Mouse (Mus musculus): Measurements from ENCODE around the gene Irgm2. TPM values are rescaled to one million over a fixed set of nuclear protein-coding genes. Genes with fewer than 3 reads are reported as not detected.

Gene Irgm2
- polyA plus RNA-seq, 1 experiment: 1.2 TPM

DNA sequence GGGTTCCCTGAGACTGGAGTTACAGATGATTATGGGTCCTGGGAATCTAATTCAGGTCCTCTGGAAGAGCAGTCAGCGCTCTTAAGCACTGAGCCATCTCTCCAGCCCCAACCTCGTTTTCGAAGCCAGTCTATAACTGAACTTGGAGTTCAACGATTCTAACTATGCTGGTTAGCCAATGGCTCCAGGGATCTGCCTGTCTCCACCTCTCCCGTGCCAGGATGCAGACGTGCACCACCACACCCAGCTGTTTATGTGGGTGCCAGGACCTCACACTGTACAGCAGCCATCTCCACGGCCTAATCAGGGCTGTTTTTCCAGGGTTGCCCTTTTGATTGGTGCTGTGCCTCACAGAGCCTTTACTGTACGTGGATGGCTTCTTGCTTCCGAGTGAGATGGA lies 65.1 kb downstream of the Irgm2 start:
- TF ChIP-seq CTCF (IDR thresholded peaks at IDR 0.05; ENCODE audit: borderline replicate concordance, extremely low read depth, insufficient read depth, insufficient read length) (no peak), POLR2A (IDR thresholded peaks at IDR 0.05; ENCODE audit: borderline replicate concordance, extremely low read depth, insufficient read depth, insufficient read length, poor library complexity, severe bottlenecking) (no peak)
- no peak for DNase-seq (ENCODE audit: low read depth)

GRCm38 (mm10) chr11:58268285-58268684 lies 68.9 kb downstream of the Irgm2 start:
- no peak for DNase-seq (ENCODE audit: low read depth)
- TF ChIP-seq POLR2A (IDR thresholded peaks at IDR 0.05; ENCODE audit: borderline replicate concordance, extremely low read depth, insufficient read depth, insufficient read length, poor library complexity, severe bottlenecking) (no peak), CTCF (IDR thresholded peaks at IDR 0.05; ENCODE audit: borderline replicate concordance, extremely low read depth, insufficient read depth, insufficient read length) (no peak)

Other genes starting within 250 kb of the Irgm2 start
- gene Larp1, start 190.6 kb upstream of the Irgm2 start, polyA plus RNA-seq (2012; rRNA removed): 36.5 and 57.6 TPM in 2 replicates
- not detected in 2 replicates for gene Gm12248, start 106.5 kb upstream of the Irgm2 start, polyA plus RNA-seq (2012; rRNA removed)
- 103 and 123 TPM in 2 replicates for gene Cnot8, start 95.5 kb upstream of the Irgm2 start, polyA plus RNA-seq (2012; rRNA removed)
- gene Gemin5, start 31.1 kb upstream of the Irgm2 start, polyA plus RNA-seq (2012; rRNA removed): 12.2 and 15.6 TPM in 2 replicates
- 56.5 and 73.0 TPM in 2 replicates for gene Mrpl22, start 28.0 kb upstream of the Irgm2 start, polyA plus RNA-seq (2012; rRNA removed)
- gene Igtp, start 62 bp upstream of the Irgm2 start, polyA plus RNA-seq (2012; rRNA removed): 0.82 and 1.2 TPM in 2 replicates
- not detected in 2 replicates for gene 4930438A08Rik, start 75.2 kb downstream of the Irgm2 start, polyA plus RNA-seq (2012; rRNA removed)
- 43.0 and 83.0 TPM in 2 replicates for gene Zfp692, start 107.5 kb downstream of the Irgm2 start, polyA plus RNA-seq (2012; rRNA removed)
- gene Zfp672, start 130.7 kb downstream of the Irgm2 start, polyA plus RNA-seq (2012; rRNA removed): 41.9 and 47.0 TPM in 2 replicates
- 39.9 and 46.8 TPM in 2 replicates for gene Sh3bp5l, start 131.1 kb downstream of the Irgm2 start, polyA plus RNA-seq (2012; rRNA removed)
- gene Lypd8, start 179.4 kb downstream of the Irgm2 start, polyA plus RNA-seq (2012; rRNA removed): 0.27 and 0.34 TPM in 2 replicates
- gene 1810065E05Rik, start 221.5 kb downstream of the Irgm2 start, polyA plus RNA-seq (2012; rRNA removed): not detected in 2 replicates
- gene Gm12253, start 232.9 kb downstream of the Irgm2 start, polyA plus RNA-seq (2012; rRNA removed): not detected in 2 replicates

Data from brain, embryonic 14.5 days (tissue).